Mouse (Mus musculus): ENCODE results near the gene Ltb. TPM values are rescaled to one million over a fixed set of nuclear protein-coding genes. Genes with fewer than 3 reads are reported as not detected.

The Ltb gene
- polyA plus RNA-seq, 1 experiment from 2014 or later, result 0.39 TPM

Small RNA genes within 50 kb of the gene (microRNA-seq; reads per million reads assigned to microRNA genes)
- gene Mir6973a, result not detected
- not detected for gene Mir6974
- gene Mir6975, result 4.2 reads per million, percentile 12 among the genes with 10 or more reads in this experiment

Other genes starting within 250 kb of the Ltb start
- gene Hspa1b, start 235.2 kb upstream of the Ltb start, polyA plus RNA-seq (2016; fragmentation: Nextera tagmentation; extraction: Ambion mirVana), result 0.26 TPM in 1 of 2 replicates, not detected in the other
- not detected in 2 replicates for gene Gm20481, start 224.5 kb upstream of the Ltb start, polyA plus RNA-seq (2016; fragmentation: Nextera tagmentation; extraction: Ambion mirVana)
- 3.1 and 3.5 TPM in 2 replicates for gene Hspa1a, start 222.3 kb upstream of the Ltb start, polyA plus RNA-seq (2016; fragmentation: Nextera tagmentation; extraction: Ambion mirVana)
- gene Hspa1l, start 221.7 kb upstream of the Ltb start, polyA plus RNA-seq (2016; fragmentation: Nextera tagmentation; extraction: Ambion mirVana), result 1.4 and 2.3 TPM in 2 replicates
- gene Lsm2, start 212.6 kb upstream of the Ltb start, polyA plus RNA-seq (2016; fragmentation: Nextera tagmentation; extraction: Ambion mirVana), result 150 and 158 TPM in 2 replicates
- 118 and 119 TPM in 2 replicates for gene Vars, start 193.5 kb upstream of the Ltb start, polyA plus RNA-seq (2016; fragmentation: Nextera tagmentation; extraction: Ambion mirVana)
- gene Vwa7, start 177.9 kb upstream of the Ltb start, polyA plus RNA-seq (2016; fragmentation: Nextera tagmentation; extraction: Ambion mirVana), result 0.06 and 0.15 TPM in 2 replicates
- gene Sapcd1, start 166.4 kb upstream of the Ltb start, polyA plus RNA-seq (2016; fragmentation: Nextera tagmentation; extraction: Ambion mirVana), result 3.8 and 5.0 TPM in 2 replicates
- gene Msh5, start 147.7 kb upstream of the Ltb start, polyA plus RNA-seq (2016; fragmentation: Nextera tagmentation; extraction: Ambion mirVana), result 3.1 and 4.1 TPM in 2 replicates
- gene Clic1, start 144.5 kb upstream of the Ltb start, polyA plus RNA-seq (2016; fragmentation: Nextera tagmentation; extraction: Ambion mirVana), result 169 and 178 TPM in 2 replicates
- gene Ddah2, start 135.4 kb upstream of the Ltb start, polyA plus RNA-seq (2016; fragmentation: Nextera tagmentation; extraction: Ambion mirVana), result 564 and 591 TPM in 2 replicates
- not detected in 2 replicates for gene Ly6g6c, start 129.1 kb upstream of the Ltb start, polyA plus RNA-seq (2016; fragmentation: Nextera tagmentation; extraction: Ambion mirVana)
- 0.81 and 0.88 TPM in 2 replicates for gene Mpig6b, start 128.3 kb upstream of the Ltb start, polyA plus RNA-seq (2016; fragmentation: Nextera tagmentation; extraction: Ambion mirVana)
- gene Ly6g6e, start 117.5 kb upstream of the Ltb start, polyA plus RNA-seq (2016; fragmentation: Nextera tagmentation; extraction: Ambion mirVana), result 0.38 and 0.57 TPM in 2 replicates
- 1.9 and 2.2 TPM in 2 replicates for gene Ly6g6d, start 116.4 kb upstream of the Ltb start, polyA plus RNA-seq (2016; fragmentation: Nextera tagmentation; extraction: Ambion mirVana)
- 0.23 and 0.84 TPM in 2 replicates for gene Ly6g6f, start 108.8 kb upstream of the Ltb start, polyA plus RNA-seq (2016; fragmentation: Nextera tagmentation; extraction: Ambion mirVana)
- gene Abhd16a, start 105.2 kb upstream of the Ltb start, polyA plus RNA-seq (2016; fragmentation: Nextera tagmentation; extraction: Ambion mirVana), result 78.7 and 83.6 TPM in 2 replicates
- not detected in 2 replicates for gene Ly6g5c, start 86.2 kb upstream of the Ltb start, polyA plus RNA-seq (2016; fragmentation: Nextera tagmentation; extraction: Ambion mirVana)
- gene Ly6g5b, start 79.0 kb upstream of the Ltb start, polyA plus RNA-seq (2016; fragmentation: Nextera tagmentation; extraction: Ambion mirVana), result 1.1 TPM in 2 replicates
- gene Gpank1, start 73.0 kb upstream of the Ltb start, polyA plus RNA-seq (2016; fragmentation: Nextera tagmentation; extraction: Ambion mirVana), result 24.9 and 28.0 TPM in 2 replicates
- gene Csnk2b, start 72.4 kb upstream of the Ltb start, polyA plus RNA-seq (2016; fragmentation: Nextera tagmentation; extraction: Ambion mirVana), result 289 and 295 TPM in 2 replicates
- gene D17H6S53E, start 68.1 kb upstream of the Ltb start, polyA plus RNA-seq (2016; fragmentation: Nextera tagmentation; extraction: Ambion mirVana), result 6.1 and 7.8 TPM in 2 replicates
- 0.32 and 0.93 TPM in 2 replicates for gene Apom, start 62.4 kb upstream of the Ltb start, polyA plus RNA-seq (2016; fragmentation: Nextera tagmentation; extraction: Ambion mirVana)
- 82.8 and 84.5 TPM in 2 replicates for gene Bag6, start 59.3 kb upstream of the Ltb start, polyA plus RNA-seq (2016; fragmentation: Nextera tagmentation; extraction: Ambion mirVana)
- gene Prrc2a, start 29.5 kb upstream of the Ltb start, polyA plus RNA-seq (2016; fragmentation: Nextera tagmentation; extraction: Ambion mirVana), result 205 and 224 TPM in 2 replicates
- gene Aif1, start 18.4 kb upstream of the Ltb start, polyA plus RNA-seq (2016; fragmentation: Nextera tagmentation; extraction: Ambion mirVana), result 8.3 and 9.1 TPM in 2 replicates
- 6.8 and 7.0 TPM in 2 replicates for gene Lst1, start 6.0 kb upstream of the Ltb start, polyA plus RNA-seq (2016; fragmentation: Nextera tagmentation; extraction: Ambion mirVana)
- 0.18 TPM in 1 of 2 replicates, not detected in the other for gene Tnf, start 7.6 kb downstream of the Ltb start, polyA plus RNA-seq (2016; fragmentation: Nextera tagmentation; extraction: Ambion mirVana)
- not detected in 2 replicates for gene Lta, start 10.9 kb downstream of the Ltb start, polyA plus RNA-seq (2016; fragmentation: Nextera tagmentation; extraction: Ambion mirVana)
- not detected in 2 replicates for gene Gm16181, start 26.4 kb downstream of the Ltb start, polyA plus RNA-seq (2016; fragmentation: Nextera tagmentation; extraction: Ambion mirVana)
- gene Atp6v1g2, start 39.2 kb downstream of the Ltb start, polyA plus RNA-seq (2016; fragmentation: Nextera tagmentation; extraction: Ambion mirVana), result 26.2 and 28.4 TPM in 2 replicates
- 10.6 and 11.5 TPM in 2 replicates for gene Nfkbil1, start 41.4 kb downstream of the Ltb start, polyA plus RNA-seq (2016; fragmentation: Nextera tagmentation; extraction: Ambion mirVana)
- 511 and 522 TPM in 2 replicates for gene Ddx39b, start 47.3 kb downstream of the Ltb start, polyA plus RNA-seq (2016; fragmentation: Nextera tagmentation; extraction: Ambion mirVana)
- gene H2-D1, start 68.3 kb downstream of the Ltb start, polyA plus RNA-seq (2016; fragmentation: Nextera tagmentation; extraction: Ambion mirVana), result 55.7 and 58.8 TPM in 2 replicates
- 0.06 and 0.10 TPM in 2 replicates for gene H2-Q1, start 126.0 kb downstream of the Ltb start, polyA plus RNA-seq (2016; fragmentation: Nextera tagmentation; extraction: Ambion mirVana)
- gene H2-Q2, start 147.8 kb downstream of the Ltb start, polyA plus RNA-seq (2016; fragmentation: Nextera tagmentation; extraction: Ambion mirVana), result 0.28 and 0.42 TPM in 2 replicates
- gene H2-Q4, start 185.2 kb downstream of the Ltb start, polyA plus RNA-seq (2016; fragmentation: Nextera tagmentation; extraction: Ambion mirVana), result 2.7 and 3.2 TPM in 2 replicates
- gene H2-Q6, start 230.4 kb downstream of the Ltb start, polyA plus RNA-seq (2016; fragmentation: Nextera tagmentation; extraction: Ambion mirVana), result 0.48 and 0.64 TPM in 2 replicates
- 6.5 and 6.8 TPM in 2 replicates for gene H2-Q7, start 244.7 kb downstream of the Ltb start, polyA plus RNA-seq (2016; fragmentation: Nextera tagmentation; extraction: Ambion mirVana)

All from neural tube, embryonic 12.5 days (tissue).